Mouse (Mus musculus): ENCODE data around the gene Atoh8. TPM values are rescaled to one million over a fixed set of nuclear protein-coding genes. Genes with fewer than 3 reads are reported as not detected.

The Atoh8 gene
- polyA plus RNA-seq, 1 experiment from 2014 or later: 4.5 TPM

DNA sequence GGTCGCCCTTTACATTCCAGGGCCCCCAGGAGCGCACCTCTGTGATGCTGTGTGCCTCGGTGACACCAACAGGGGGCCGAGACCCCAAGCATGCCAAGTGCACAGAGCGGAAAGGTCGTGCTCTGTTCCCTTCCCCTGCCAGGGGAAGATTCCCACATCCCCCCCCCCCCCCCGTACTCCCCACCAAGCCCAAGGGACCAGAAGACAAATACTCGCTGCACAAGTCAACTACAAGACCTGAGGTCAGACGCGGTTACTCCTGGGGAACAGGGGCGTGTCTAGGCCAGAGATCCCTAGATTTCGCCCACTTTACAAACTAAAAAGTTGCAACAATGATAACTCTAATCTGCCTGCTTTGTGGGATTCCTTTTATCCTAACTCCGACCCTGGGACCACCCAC lies 1.4 kb downstream of the Atoh8 start:
- Histone ChIP-seq H3K27me3 (replicated peaks; ENCODE audit: control insufficient read depth, insufficient read depth, low read length) (peaks cover 48% of the 10 kb centered on the region), H3K36me3 (ENCODE audit: control insufficient read depth, insufficient read depth) (no peaks in the 10 kb centered on the region), H3K27ac (ENCODE audit: low read depth, low read length) (no peak overlapping the region), H3K4me1 (replicated peaks; ENCODE audit: control insufficient read depth, insufficient read depth, low read length) (no peaks in the 10 kb centered on the region), H3K9ac (ENCODE audit: low read depth, low read length) (peak overlapping the region; percentile 42; the same call in 1 of the 2 replicates), H3K9me3 (ENCODE audit: control insufficient read depth) (no peaks in the 10 kb centered on the region), H3K4me3 (ENCODE audit: low read depth, low read length) (peak overlapping the region; percentile 62), H3K4me2 (replicated peaks; ENCODE audit: low read depth) (peak overlapping the region; percentile 97)
- no peak for ATAC-seq
- TF ChIP-seq CTCF (IDR thresholded peaks at IDR 0.05; ENCODE audit: low read depth): no peak
- WGBS: 4% methylated on average over 12 of the region's 13 CpGs

DNA sequence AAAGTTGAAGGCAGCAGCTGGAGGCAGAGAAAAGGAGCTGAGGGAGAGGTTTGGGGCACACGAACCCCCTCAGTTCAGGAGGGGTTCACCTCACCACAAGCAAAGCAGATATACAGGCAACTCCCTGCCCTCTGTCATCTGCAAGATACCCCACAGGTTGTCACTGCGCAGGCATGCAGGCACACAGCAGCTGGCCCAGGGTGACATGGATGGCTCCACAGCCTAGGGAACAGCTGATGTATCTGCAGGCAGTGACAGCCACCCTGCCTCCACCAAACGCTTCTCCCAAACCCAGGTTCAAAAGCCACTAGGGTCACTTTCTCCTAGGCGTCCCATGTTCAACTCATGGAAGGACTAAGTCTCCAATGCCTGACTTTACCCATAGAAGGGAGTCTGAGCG lies 2.5 kb downstream of the Atoh8 start:
- Histone ChIP-seq H3K4me2 (replicated peaks; ENCODE audit: low read depth) (peak overlapping the region; percentile 97), H3K27me3 (replicated peaks; ENCODE audit: control insufficient read depth, insufficient read depth, low read length) (peaks cover 45% of the 10 kb centered on the region), H3K36me3 (ENCODE audit: control insufficient read depth, insufficient read depth) (no peaks in the 10 kb centered on the region), H3K9ac (ENCODE audit: low read depth, low read length) (no peak overlapping the region), H3K4me3 (ENCODE audit: low read depth, low read length) (peak overlapping the region; percentile 62), H3K4me1 (replicated peaks; ENCODE audit: control insufficient read depth, insufficient read depth, low read length) (no peaks in the 10 kb centered on the region), H3K27ac (ENCODE audit: low read depth, low read length) (no peak overlapping the region), H3K9me3 (ENCODE audit: control insufficient read depth) (no peaks in the 10 kb centered on the region)
- ATAC-seq: no peak
- TF ChIP-seq CTCF (IDR thresholded peaks at IDR 0.05; ENCODE audit: low read depth): no peak
- 63% methylated on average over 5 of the region's 5 CpGs for WGBS

DNA sequence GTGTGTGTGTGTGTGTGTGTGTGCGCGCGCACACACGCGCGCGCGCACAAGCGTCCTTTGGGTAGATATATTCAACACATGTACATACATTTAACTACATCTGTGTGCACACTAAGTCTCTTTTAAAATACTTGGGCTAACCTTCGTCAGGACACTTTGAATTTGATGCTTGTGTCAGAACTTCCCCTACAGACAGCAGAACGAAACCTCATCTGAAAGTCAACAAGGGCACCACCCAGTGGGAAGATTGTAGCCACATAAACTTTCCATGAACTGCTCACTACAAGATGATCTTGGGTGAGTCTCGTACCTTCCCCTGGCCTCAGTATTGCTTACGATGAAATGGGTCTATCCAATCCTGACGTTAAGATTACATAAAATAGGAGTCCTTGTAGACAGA lies 3.0 kb downstream of the Atoh8 start:
- WGBS: 89% methylated on average over 14 of the region's 14 CpGs
- no peak overlapping the region for H3K9ac ChIP-seq (ENCODE audit: low read depth, low read length)
- no peak overlapping the region for H3K27ac ChIP-seq (ENCODE audit: low read depth, low read length)
- H3K4me3 ChIP-seq (ENCODE audit: low read depth, low read length): peak overlapping the region; percentile 62; the same call in 1 of the 2 replicates
- ATAC-seq: no peak
- TF ChIP-seq CTCF (IDR thresholded peaks at IDR 0.05; ENCODE audit: low read depth): peak; percentile 41
- no peaks in the 10 kb centered on the region for H3K4me1 ChIP-seq (replicated peaks; ENCODE audit: control insufficient read depth, insufficient read depth, low read length)
- H3K4me2 ChIP-seq (replicated peaks; ENCODE audit: low read depth): peak overlapping the region; percentile 97
- H3K36me3 ChIP-seq (ENCODE audit: control insufficient read depth, insufficient read depth): no peaks in the 10 kb centered on the region
- H3K9me3 ChIP-seq (ENCODE audit: control insufficient read depth): no peaks in the 10 kb centered on the region
- H3K27me3 ChIP-seq (replicated peaks; ENCODE audit: control insufficient read depth, insufficient read depth, low read length): peaks cover 44% of the 10 kb centered on the region

DNA sequence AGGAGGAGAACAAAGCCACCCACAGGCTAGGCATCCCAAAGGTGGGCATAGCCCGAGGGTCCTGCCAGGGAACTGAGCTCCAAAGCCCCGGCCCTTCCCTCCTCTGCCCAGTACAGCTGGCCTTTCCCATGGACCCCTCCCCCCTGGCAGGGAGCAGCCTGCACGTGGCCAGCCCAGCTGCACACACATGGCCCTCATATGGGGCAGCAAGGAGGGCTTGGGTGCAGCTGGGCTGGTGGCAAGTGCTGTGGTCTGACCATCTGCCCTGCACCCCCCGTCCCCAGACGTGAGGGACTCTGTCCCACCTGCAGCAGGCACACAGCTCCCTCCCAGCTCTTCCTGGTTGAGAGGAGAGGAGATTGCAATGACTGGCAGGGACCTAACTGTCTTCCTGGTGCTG lies 4.5 kb downstream of the Atoh8 start:
- Histone ChIP-seq H3K4me1 (replicated peaks; ENCODE audit: control insufficient read depth, insufficient read depth, low read length) (no peaks in the 10 kb centered on the region), H3K27ac (ENCODE audit: low read depth, low read length) (no peak overlapping the region), H3K27me3 (replicated peaks; ENCODE audit: control insufficient read depth, insufficient read depth, low read length) (peaks cover 32% of the 10 kb centered on the region), H3K4me3 (ENCODE audit: low read depth, low read length) (no peak overlapping the region), H3K9ac (ENCODE audit: low read depth, low read length) (no peak overlapping the region), H3K4me2 (replicated peaks; ENCODE audit: low read depth) (no peak overlapping the region), H3K9me3 (ENCODE audit: control insufficient read depth) (no peaks in the 10 kb centered on the region), H3K36me3 (ENCODE audit: control insufficient read depth, insufficient read depth) (no peaks in the 10 kb centered on the region)
- 50% methylated on average over 4 of the region's 5 CpGs for WGBS
- no peak for ATAC-seq
- TF ChIP-seq CTCF (IDR thresholded peaks at IDR 0.05; ENCODE audit: low read depth): no peak

DNA sequence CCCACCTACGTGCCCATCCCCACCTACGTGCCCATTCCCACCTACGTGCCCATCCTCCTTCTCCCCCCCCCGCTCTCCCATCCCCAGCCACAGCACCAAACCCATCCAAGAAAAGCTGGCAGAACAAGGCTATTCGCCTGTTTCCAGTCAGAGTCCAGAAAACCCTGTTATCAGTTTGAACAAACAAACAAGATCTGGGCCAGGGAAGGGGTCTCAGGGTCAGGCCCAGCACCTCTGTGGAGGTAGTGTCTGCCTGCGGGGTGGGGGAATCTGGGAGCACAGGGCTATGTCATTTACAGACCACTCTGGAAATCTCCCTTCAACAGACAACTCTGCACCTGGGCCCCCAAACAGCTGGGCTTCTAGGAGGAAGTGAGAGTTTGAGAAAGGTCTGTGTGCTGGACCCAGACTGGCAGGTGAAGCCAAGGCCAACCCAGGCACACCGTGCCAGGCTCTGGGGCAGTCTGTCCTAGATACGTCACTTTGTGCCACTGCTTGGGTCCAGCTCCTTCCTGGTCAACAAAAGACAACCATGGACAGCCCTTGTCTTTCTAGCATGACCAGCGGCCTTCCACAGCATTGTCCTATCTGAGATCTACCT lies 7.6 kb downstream of the Atoh8 start:
- Histone ChIP-seq H3K36me3 (ENCODE audit: control insufficient read depth, insufficient read depth) (no peaks in the 10 kb centered on the region), H3K4me1 (replicated peaks; ENCODE audit: control insufficient read depth, insufficient read depth, low read length) (no peaks in the 10 kb centered on the region), H3K27ac (ENCODE audit: low read depth, low read length) (no peak overlapping the region), H3K27me3 (replicated peaks; ENCODE audit: control insufficient read depth, insufficient read depth, low read length) (peaks cover 6% of the 10 kb centered on the region), H3K4me3 (ENCODE audit: low read depth, low read length) (no peak overlapping the region), H3K4me2 (replicated peaks; ENCODE audit: low read depth) (no peak overlapping the region), H3K9ac (ENCODE audit: low read depth, low read length) (no peak overlapping the region), H3K9me3 (ENCODE audit: control insufficient read depth) (no peaks in the 10 kb centered on the region)
- WGBS: 59% methylated on average over 9 of the region's 9 CpGs
- TF ChIP-seq CTCF (IDR thresholded peaks at IDR 0.05; ENCODE audit: low read depth): no peak
- ATAC-seq: no peak

DNA sequence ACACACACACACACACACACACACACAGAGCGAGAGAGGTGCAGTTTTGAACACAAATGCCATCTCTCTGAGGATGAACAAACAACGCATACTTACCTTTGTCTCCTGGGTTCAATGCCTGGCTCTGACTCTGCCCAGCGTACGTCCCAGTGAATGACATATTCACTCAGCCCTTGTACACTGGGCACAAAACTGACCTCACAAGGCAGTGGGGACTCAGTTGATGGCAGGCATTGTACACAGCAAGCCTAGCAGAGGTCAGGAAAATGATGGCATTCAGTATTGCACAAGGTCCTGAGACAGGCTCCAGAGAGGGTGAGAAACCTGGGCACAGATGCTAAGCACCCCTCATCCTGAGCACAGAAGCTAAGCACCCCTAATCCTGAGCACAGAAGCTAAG lies 8.4 kb downstream of the Atoh8 start:
- Histone ChIP-seq H3K27me3 (replicated peaks; ENCODE audit: control insufficient read depth, insufficient read depth, low read length) (no peaks in the 10 kb centered on the region), H3K4me1 (replicated peaks; ENCODE audit: control insufficient read depth, insufficient read depth, low read length) (0 out of 2 replicates have a peak, but pooled peaks cover 4% of the 10 kb centered on the region), H3K9ac (ENCODE audit: low read depth, low read length) (no peak overlapping the region), H3K36me3 (ENCODE audit: control insufficient read depth, insufficient read depth) (no peaks in the 10 kb centered on the region), H3K4me3 (ENCODE audit: low read depth, low read length) (no peak overlapping the region), H3K4me2 (replicated peaks; ENCODE audit: low read depth) (no peak overlapping the region), H3K27ac (ENCODE audit: low read depth, low read length) (no peak overlapping the region), H3K9me3 (ENCODE audit: control insufficient read depth) (no peaks in the 10 kb centered on the region)
- TF ChIP-seq CTCF (IDR thresholded peaks at IDR 0.05; ENCODE audit: low read depth): no peak
- no peak for ATAC-seq
- 92% methylated on average over 4 of the region's 4 CpGs for WGBS

All from intestine, postnatal 0 days (tissue).